Mouse (Mus musculus) bone marrow macrophage, adult 2 months (primary cell): ENCODE results near the gene Txndc11.
"Not testable (repeated sequence)": the region's sequence is repeated elsewhere in the genome, so short reads cannot be mapped to it uniquely, and the experiment has no call there.

Source experiments
- CTCF ChIP-seq: IDR thresholded peaks from 2 replicates; pipeline ENCODE4 v1.5.1; 2012; ENCODE audit warnings: low read depth, mild to moderate bottlenecking, low read length, moderate library complexity
- POLR2A ChIP-seq: IDR thresholded peaks from 2 replicates; pipeline ENCODE4 v1.6.1; 2012; ENCODE audit warnings: mild to moderate bottlenecking, low read depth, low read length, borderline replicate concordance

DNA sequence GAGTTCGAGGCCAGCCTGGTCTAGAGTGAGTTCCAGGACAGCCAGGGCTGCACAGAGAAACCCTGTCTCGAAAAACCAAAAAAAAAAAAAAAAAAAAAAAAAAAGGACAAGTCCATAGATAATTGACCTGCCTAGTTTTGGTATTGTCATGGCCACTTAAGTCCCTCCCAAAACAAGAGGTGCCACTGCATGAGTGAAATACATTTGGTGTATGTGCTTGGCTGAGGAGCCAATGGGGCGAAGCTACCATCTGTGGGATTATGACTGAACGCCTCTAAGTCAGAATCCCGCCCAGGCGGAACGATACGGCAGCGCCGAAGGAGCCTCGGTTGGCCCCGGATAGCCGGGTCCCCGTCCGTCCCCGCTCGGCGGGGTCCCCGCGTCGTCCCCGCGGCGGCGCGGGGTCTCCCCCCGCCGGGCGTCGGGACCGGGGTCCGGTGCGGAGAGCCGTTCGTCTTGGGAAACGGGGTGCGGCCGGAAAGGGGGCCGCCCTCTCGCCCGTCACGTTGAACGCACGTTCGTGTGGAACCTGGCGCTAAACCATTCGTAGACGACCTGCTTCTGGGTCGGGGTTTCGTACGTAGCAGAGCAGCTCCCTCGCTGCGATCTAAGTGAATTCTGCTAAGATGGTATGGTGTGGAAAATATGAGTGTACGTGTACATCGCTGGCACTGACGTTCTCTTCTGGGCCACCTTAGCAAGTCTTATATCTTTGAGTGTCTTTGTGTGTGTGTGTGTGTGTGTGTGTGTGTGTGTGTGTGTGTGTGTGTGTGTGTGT, 9.4 kb upstream of the Txndc11 start:
- not testable (repeated sequence) for TF ChIP-seq CTCF, POLR2A
